Mouse (Mus musculus) liver, embryonic 16.5 days (tissue): ENCODE data around the gene Gk. TPM values are rescaled to one million over a fixed set of nuclear protein-coding genes. Genes with fewer than 3 reads are reported as not detected.

ENCODE experiments used
- ATAC-seq: fragments of 200-750 bp; cut with Nextera tagmentation; 2 replicates; pipeline ENCODE4 v1.8.0; 2017; ENCODE audit warnings: low read depth, mild to moderate bottlenecking, moderate number of reproducible peaks, moderate library complexity
- H3K27ac ChIP-seq: fragments of 300-500 bp; sonication (generic); 2 replicates; pipeline ENCODE4 v1.5.1; 2014; ENCODE audit warnings: mild to moderate bottlenecking, low read length
- H3K27me3 ChIP-seq: fragments of 300-500 bp; sonication (generic); 2 replicates; pipeline ENCODE4 v1.6.1; 2014; ENCODE audit warnings: low read depth, low read length, mixed read lengths; ENCODE audit not compliant: control insufficient read depth, insufficient read depth
- H3K36me3 ChIP-seq: fragments of 300-500 bp; sonication (generic); 2 replicates; pipeline ENCODE4 v1.6.1; 2014; ENCODE audit warnings: mild to moderate bottlenecking; ENCODE audit not compliant: control insufficient read depth, insufficient read depth
- H3K4me1 ChIP-seq: fragments of 300-500 bp; sonication (generic); 2 replicates; pipeline ENCODE4 v1.6.1; 2014; ENCODE audit warnings: low read depth, low read length, mixed read lengths; ENCODE audit not compliant: control insufficient read depth
- H3K4me2 ChIP-seq: fragments of 300-500 bp; sonication (generic); 2 replicates; pipeline ENCODE4 v1.6.1; 2014; ENCODE audit warnings: low read depth, low read length, mixed read lengths
- H3K4me3 ChIP-seq: fragments of 300-500 bp; sonication (generic); 2 replicates; pipeline ENCODE4 v1.5.1; 2014; ENCODE audit warnings: low read depth, mild to moderate bottlenecking, low read length
- H3K9ac ChIP-seq: fragments of 300-500 bp; sonication (generic); 2 replicates; pipeline ENCODE4 v1.6.1; 2014; ENCODE audit warnings: low read depth, low read length
- H3K9me3 ChIP-seq: fragments of 300-500 bp; sonication (generic); replicated peaks from 2 replicates; pipeline ENCODE4 v1.6.1; 2016; ENCODE audit warnings: low read length; ENCODE audit not compliant: control insufficient read depth
- WGBS: fragments of 180-500 bp; shearing (Covaris S2); extraction: QIAGEN DNeasy Blood & Tissue Kit; methylation state at CpG from one replicate; pipeline ENCODE4 v1.1.7; 2014; ENCODE audit not compliant: insufficient replicate concordance; 5-methylcytosine and 5-hydroxymethylcytosine counted together
- polyA plus RNA-seq: library from polyadenylated mRNA; unstranded; fragments of >200 nt; fragmentation: Nextera tagmentation; extraction: Ambion mirVana; gene quantifications from 2 replicates; pipeline ENCODE4 v1.2.1, GENCODE M21; 2015

The Gk gene
- polyA plus RNA-seq, 1 experiment from 2014 or later, result 16.6 TPM

DNA sequence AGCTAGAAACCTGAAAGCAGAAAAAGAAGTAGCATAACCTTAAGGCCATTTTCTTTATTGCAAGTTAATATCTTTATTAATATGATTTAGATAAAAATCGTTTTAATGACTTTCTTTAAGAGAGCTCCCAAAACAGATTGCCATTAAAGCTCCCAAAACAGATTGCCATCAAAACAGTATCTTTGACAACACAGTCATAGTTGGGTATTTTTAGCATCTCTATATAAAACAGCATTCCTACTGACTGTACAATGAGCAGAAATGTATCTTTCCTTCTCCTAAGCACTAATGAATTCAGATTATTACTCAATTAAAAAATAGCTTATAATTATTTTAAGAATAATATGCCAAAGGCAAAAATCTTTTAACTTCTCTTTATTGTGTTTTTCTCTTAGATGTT lies 94.5 kb downstream of the Gk start:
- Histone ChIP-seq H3K4me2 (no peak overlapping the region), H3K27ac (no peak overlapping the region), H3K36me3 (no peaks in the 10 kb centered on the region), H3K27me3 (no peaks in the 10 kb centered on the region), H3K9me3 (no peaks in the 10 kb centered on the region), H3K9ac (no peak overlapping the region), H3K4me1 (no peaks in the 10 kb centered on the region), H3K4me3 (no peak overlapping the region)
- 36% methylated on average over 1 of the region's 1 CpGs for WGBS
- ATAC-seq, result no peak

- H3K27me3 ChIP-seq, result no peaks in the 10 kb centered on the region
- no peak overlapping the region for H3K4me3 ChIP-seq
- no peaks in the 10 kb centered on the region for H3K9me3 ChIP-seq
- H3K27ac ChIP-seq, result no peak overlapping the region
- H3K4me1 ChIP-seq, result no peaks in the 10 kb centered on the region
- no peaks in the 10 kb centered on the region for H3K36me3 ChIP-seq
- 13% methylated on average over 7 of the region's 7 CpGs for WGBS
- no peak overlapping the region for H3K9ac ChIP-seq
- no peak for ATAC-seq
- no peak overlapping the region for H3K4me2 ChIP-seq
These were observed 99.8 kb downstream of the Gk start for GRCm38 (mm10) chrX:85676808-85677207.

Other genes starting within 250 kb of the Gk start
- gene Tab3, start 202.8 kb downstream of the Gk start, polyA plus RNA-seq, result 7.4 and 8.7 TPM in 2 replicates
- 0.48 and 0.60 TPM in 2 replicates for gene 5430427O19Rik, start 93.5 kb upstream of the Gk start, polyA plus RNA-seq